Mouse (Mus musculus) heart, embryonic 16.5 days (tissue): ENCODE results near the gene Sfrp5. TPM values are rescaled to one million over a fixed set of nuclear protein-coding genes. Genes with fewer than 3 reads are reported as not detected.

ENCODE experiments used
- ATAC-seq: fragments of 200-750 bp; cut with Nextera tagmentation; replicated peaks from 2 replicates; pipeline ENCODE4 v1.8.0; 2017; ENCODE audit warnings: moderate number of reproducible peaks; ENCODE audit not compliant: insufficient read depth, low FRiP score; ENCODE audit errors: extremely low read depth
- H3K27ac ChIP-seq: fragments of 300-500 bp; sonication (generic); 2 replicates; pipeline ENCODE4 v1.5.1; 2014; ENCODE audit warnings: mild to moderate bottlenecking, low read length, control low read depth, moderate library complexity
- H3K27me3 ChIP-seq: fragments of 300-500 bp; sonication (generic); 2 replicates; pipeline ENCODE4 v1.6.1; 2014; ENCODE audit warnings: low read length, mixed read lengths; ENCODE audit not compliant: control insufficient read depth, insufficient read depth
- H3K36me3 ChIP-seq: fragments of 300-500 bp; sonication (generic); 2 replicates; pipeline ENCODE4 v1.6.1; 2014; ENCODE audit not compliant: control insufficient read depth, insufficient read depth
- H3K4me1 ChIP-seq: fragments of 300-500 bp; sonication (generic); 2 replicates; pipeline ENCODE4 v1.6.1; 2014; ENCODE audit warnings: low read length, mixed read lengths; ENCODE audit not compliant: control insufficient read depth, insufficient read depth
- H3K4me2 ChIP-seq: fragments of 300-500 bp; sonication (generic); 2 replicates; pipeline ENCODE4 v1.6.1; 2014; ENCODE audit warnings: low read depth, mild to moderate bottlenecking, control low read depth, low read length
- H3K4me3 ChIP-seq: fragments of 300-500 bp; sonication (generic); 2 replicates; pipeline ENCODE4 v1.5.1; 2014; ENCODE audit warnings: mild to moderate bottlenecking, control low read depth, low read length
- H3K9ac ChIP-seq: fragments of 300-500 bp; sonication (generic); 2 replicates; pipeline ENCODE4 v1.6.1; 2014; ENCODE audit warnings: low read length, control low read depth
- H3K9me3 ChIP-seq: fragments of 300-500 bp; sonication (generic); replicated peaks from 2 replicates; pipeline ENCODE4 v1.6.1; 2016; ENCODE audit warnings: low read length; ENCODE audit not compliant: control insufficient read depth
- WGBS: fragments of 180-500 bp; shearing (Covaris S2); extraction: QIAGEN DNeasy Blood & Tissue Kit; methylation state at CpG from one replicate; pipeline ENCODE4 v1.1.7; 2014; 5-methylcytosine and 5-hydroxymethylcytosine counted together
- polyA plus RNA-seq: library from polyadenylated mRNA; unstranded; fragments of >200 nt; fragmentation: Nextera tagmentation; extraction: Ambion mirVana; gene quantifications from 2 replicates; pipeline ENCODE4 v1.2.1, GENCODE M21; 2015

Gene Sfrp5
- 3.1 and 3.5 TPM in 2 replicates for polyA plus RNA-seq

- H3K36me3 ChIP-seq = no peaks in the 10 kb centered on the region
- H3K9ac ChIP-seq = peak within 1 kb of the TSS; percentile 42; the same call in 1 of the 2 replicates
- peaks cover 65% of the 10 kb centered on the region for H3K27me3 ChIP-seq
- H3K4me2 ChIP-seq = peak within 1 kb of the TSS; percentile 58
- ATAC-seq = peak; percentile 33; the same call in 1 of the 2 replicates
- WGBS = 1% methylated on average over 55 of the region's 60 CpGs
- H3K27ac ChIP-seq = no peak within 1 kb of the TSS
- peak within 1 kb of the TSS; percentile 39 for H3K4me3 ChIP-seq
- H3K9me3 ChIP-seq = no peaks in the 10 kb centered on the region
- peaks cover 6% of the 10 kb centered on the region; the same call in 1 of the 2 replicates for H3K4me1 ChIP-seq
Observed at GRCm38 (mm10) chr19:42201696-42202381, at the start of gene Sfrp5. TSS of gene Sfrp5 (minus strand) at chr19:42202252.

GRCm38 (mm10) chr19:42249976-42250914 is 48.2 kb upstream of the Sfrp5 start:
- ATAC-seq = no peak
- H3K4me3 ChIP-seq = no peak overlapping the region
- no peak overlapping the region for H3K27ac ChIP-seq
- no peaks in the 10 kb centered on the region for H3K36me3 ChIP-seq
- H3K4me1 ChIP-seq = no peaks in the 10 kb centered on the region
- H3K27me3 ChIP-seq = peaks cover 15% of the 10 kb centered on the region
- no peaks in the 10 kb centered on the region for H3K9me3 ChIP-seq
- 70% methylated on average over 11 of the region's 11 CpGs for WGBS
- H3K4me2 ChIP-seq = no peak overlapping the region
- no peak overlapping the region for H3K9ac ChIP-seq

- WGBS = 30% methylated on average over 3 of the region's 3 CpGs
- H3K4me1 ChIP-seq = no peaks in the 10 kb centered on the region
- no peaks in the 10 kb centered on the region for H3K36me3 ChIP-seq
- ATAC-seq = no peak
- no peak within 1 kb of the TSS for H3K4me2 ChIP-seq
- H3K9me3 ChIP-seq = no peaks in the 10 kb centered on the region
- H3K27ac ChIP-seq = no peak within 1 kb of the TSS
- no peak within 1 kb of the TSS for H3K9ac ChIP-seq
- H3K27me3 ChIP-seq = no peaks in the 10 kb centered on the region
- H3K4me3 ChIP-seq = no peak within 1 kb of the TSS
Observed at GRCm38 (mm10) chr19:42247519-42247918, 45.5 kb upstream of the Sfrp5 start, which contains the start of gene Golga7b. TSS of gene Golga7b (plus strand) at chr19:42247574.

DNA sequence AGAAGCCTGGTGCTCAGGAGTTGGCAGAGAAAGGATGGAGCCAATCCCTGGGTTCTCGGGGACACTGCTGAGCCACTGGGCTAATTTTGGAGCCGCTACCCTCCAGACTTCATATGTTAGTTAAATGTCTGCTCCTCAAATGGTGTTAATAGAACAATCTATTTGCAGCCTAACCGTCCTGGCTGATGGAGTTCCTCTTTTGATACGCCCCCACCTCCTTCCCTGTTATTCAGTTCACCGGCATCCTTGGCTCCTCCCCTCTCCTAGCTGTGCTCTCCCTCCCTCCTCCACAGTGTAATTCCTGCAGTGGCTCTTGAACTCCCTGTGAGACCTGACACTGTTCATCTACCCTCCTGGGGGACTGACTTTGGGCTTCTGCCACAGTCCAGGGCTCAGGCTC is 44.6 kb upstream of the Sfrp5 start:
- WGBS = 34% methylated on average over 5 of the region's 5 CpGs
- H3K9ac ChIP-seq = no peak overlapping the region
- no peak overlapping the region for H3K4me2 ChIP-seq
- no peak overlapping the region for H3K27ac ChIP-seq
- H3K27me3 ChIP-seq = no peaks in the 10 kb centered on the region
- ATAC-seq = no peak
- H3K36me3 ChIP-seq = no peaks in the 10 kb centered on the region
- H3K9me3 ChIP-seq = no peaks in the 10 kb centered on the region
- H3K4me3 ChIP-seq = no peak overlapping the region
- H3K4me1 ChIP-seq = no peaks in the 10 kb centered on the region

DNA sequence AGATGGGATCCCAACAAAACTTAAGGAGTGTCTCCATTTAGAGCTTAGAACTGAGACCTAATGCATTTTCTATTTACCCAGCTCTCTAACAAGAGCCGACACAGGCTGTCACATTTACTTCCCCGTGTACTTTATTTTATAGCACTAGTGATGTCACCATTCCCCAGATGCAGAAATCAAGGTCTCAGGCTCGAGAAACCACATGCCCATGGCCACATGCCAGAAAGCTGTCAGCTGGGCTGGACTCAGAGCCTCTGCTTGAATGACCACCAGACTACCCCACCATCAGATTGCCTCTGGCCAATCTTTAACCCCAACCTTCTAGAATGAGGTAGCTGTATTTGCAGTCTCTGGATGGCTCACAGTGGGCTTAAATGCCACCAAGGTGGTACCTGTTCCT is 41.3 kb upstream of the Sfrp5 start:
- Histone ChIP-seq H3K36me3 (no peaks in the 10 kb centered on the region), H3K27me3 (no peaks in the 10 kb centered on the region), H3K4me2 (no peak overlapping the region), H3K9me3 (no peaks in the 10 kb centered on the region), H3K4me1 (peaks cover 4% of the 10 kb centered on the region; the same call in 1 of the 2 replicates), H3K4me3 (no peak overlapping the region), H3K9ac (no peak overlapping the region), H3K27ac (no peak overlapping the region)
- ATAC-seq = no peak
- 48% methylated on average over 3 of the region's 3 CpGs for WGBS

GRCm38 (mm10) chr19:42240881-42241280 is 38.8 kb upstream of the Sfrp5 start:
- ATAC-seq = no peak
- 45% methylated on average over 8 of the region's 8 CpGs for WGBS

DNA sequence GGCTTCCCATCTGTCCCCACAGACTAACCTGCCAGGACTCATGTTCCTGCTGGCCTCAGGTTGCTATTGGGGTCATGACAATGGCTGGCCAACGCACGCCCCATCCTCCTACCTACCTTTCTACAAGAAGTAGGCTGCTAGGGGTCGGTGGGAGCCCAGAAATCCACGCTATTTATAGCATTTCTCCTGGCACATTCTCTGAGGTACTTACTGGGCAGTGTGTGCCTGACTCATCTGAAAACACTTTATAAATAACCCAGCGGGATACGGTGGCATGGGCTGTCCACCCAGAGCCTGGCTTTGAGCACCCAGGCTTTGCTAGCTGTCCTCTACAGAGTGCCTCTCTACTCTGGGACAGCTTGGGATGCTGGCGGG is 36.3 kb upstream of the Sfrp5 start:
- Histone ChIP-seq H3K4me1 (peaks cover 9% of the 10 kb centered on the region), H3K4me3 (no peak overlapping the region), H3K36me3 (no peaks in the 10 kb centered on the region), H3K27ac (peak overlapping the region; percentile 91), H3K9ac (0 out of 2 replicates have a peak overlapping the region, but pooled peaks have one; percentile 32), H3K4me2 (peak overlapping the region; percentile 59), H3K27me3 (no peaks in the 10 kb centered on the region), H3K9me3 (no peaks in the 10 kb centered on the region)
- peak; percentile 92 for ATAC-seq
- WGBS = 32% methylated on average over 7 of the region's 7 CpGs

More at GRCm38 (mm10) chr19:42240881-42241280, 38.8 kb upstream of the Sfrp5 start:
- H3K9ac ChIP-seq = no peak overlapping the region
- H3K36me3 ChIP-seq = no peaks in the 10 kb centered on the region
- H3K27me3 ChIP-seq = no peaks in the 10 kb centered on the region
- peaks cover 9% of the 10 kb centered on the region for H3K4me1 ChIP-seq
- H3K9me3 ChIP-seq = no peaks in the 10 kb centered on the region
- H3K27ac ChIP-seq = no peak overlapping the region
- H3K4me2 ChIP-seq = no peak overlapping the region
- no peak overlapping the region for H3K4me3 ChIP-seq

- Histone ChIP-seq H3K36me3 (no peaks in the 10 kb centered on the region), H3K4me2 (peak overlapping the region; percentile 59), H3K4me3 (no peak overlapping the region), H3K4me1 (peaks cover 9% of the 10 kb centered on the region), H3K9me3 (no peaks in the 10 kb centered on the region), H3K27me3 (no peaks in the 10 kb centered on the region), H3K9ac (0 out of 2 replicates have a peak overlapping the region, but pooled peaks have one; percentile 32), H3K27ac (peak overlapping the region; percentile 91)
- ATAC-seq = peak; percentile 75
- 20% methylated on average over 4 of the region's 4 CpGs for WGBS
Observed at GRCm38 (mm10) chr19:42237602-42238340, 35.7 kb upstream of the Sfrp5 start.
